Mouse (Mus musculus): ENCODE measurements at regions not wholly inside any gene's neighbourhood (a gene's known extent, or its start where the extent isn't known, plus 50 kb on each side); places are given as distances from the start of the nearest gene placed in this dataset.

- DNase-seq (ENCODE audit: extremely low read depth, low read depth, low spot score), result no peak
Measured at GRCm38 (mm10) chr1:73075159-73075558, 59.5 kb upstream of the Tnp1 start.

- DNase-seq (ENCODE audit: extremely low read depth, low read depth, low spot score), result no peak
Measured at GRCm38 (mm10) chr1:73074525-73074924, 58.8 kb upstream of the Tnp1 start.

GRCm38 (mm10) chr1:73072237-73072904 is 56.7 kb upstream of the Tnp1 start:
- DNase-seq (ENCODE audit: extremely low read depth, low read depth, low spot score), result no peak

- no peak for DNase-seq (ENCODE audit: extremely low read depth, low read depth, low spot score)
Measured at GRCm38 (mm10) chr1:73070126-73070525, 54.4 kb upstream of the Tnp1 start.

All from fat pad, adult 2 months (tissue).